Mouse (Mus musculus) spleen, adult 2 months (tissue): ENCODE results near the gene Pirb.

Experiments
- CTCF ChIP-seq: fragments of 200-500 bp; IDR thresholded peaks from 2 replicates; pipeline ENCODE4 v1.5.1; 2011; ENCODE audit warnings: mild to moderate bottlenecking, inconsistent platforms; ENCODE audit not compliant: insufficient read depth, insufficient read length, insufficient replicate concordance; ENCODE audit errors: extremely low read depth
- POLR2A ChIP-seq: fragments of 200-500 bp; IDR thresholded peaks from 2 replicates; pipeline ENCODE4 v1.6.1; 2011; ENCODE audit warnings: low read depth, low read length, inconsistent platforms

GRCm38 (mm10) chr7:3703879-3704441, 16.2 kb downstream of the Pirb start, which contains the start of gene Rps9:
- no peak for TF ChIP-seq CTCF
- TF ChIP-seq POLR2A = peak; percentile 99
